Mouse (Mus musculus) kidney, postnatal 10 days (tissue): ENCODE measurements around the gene Tmem178.
"Not testable (repeated sequence)": the region's sequence is repeated elsewhere in the genome, so short reads cannot be mapped to it uniquely, and the experiment has no call there.

Experiments
- DNase-seq: peaks from one replicate; pipeline ENCODE4 v3.0.0; 2021; ENCODE audit warnings: mixed read lengths

The Tmem178 gene

DNA sequence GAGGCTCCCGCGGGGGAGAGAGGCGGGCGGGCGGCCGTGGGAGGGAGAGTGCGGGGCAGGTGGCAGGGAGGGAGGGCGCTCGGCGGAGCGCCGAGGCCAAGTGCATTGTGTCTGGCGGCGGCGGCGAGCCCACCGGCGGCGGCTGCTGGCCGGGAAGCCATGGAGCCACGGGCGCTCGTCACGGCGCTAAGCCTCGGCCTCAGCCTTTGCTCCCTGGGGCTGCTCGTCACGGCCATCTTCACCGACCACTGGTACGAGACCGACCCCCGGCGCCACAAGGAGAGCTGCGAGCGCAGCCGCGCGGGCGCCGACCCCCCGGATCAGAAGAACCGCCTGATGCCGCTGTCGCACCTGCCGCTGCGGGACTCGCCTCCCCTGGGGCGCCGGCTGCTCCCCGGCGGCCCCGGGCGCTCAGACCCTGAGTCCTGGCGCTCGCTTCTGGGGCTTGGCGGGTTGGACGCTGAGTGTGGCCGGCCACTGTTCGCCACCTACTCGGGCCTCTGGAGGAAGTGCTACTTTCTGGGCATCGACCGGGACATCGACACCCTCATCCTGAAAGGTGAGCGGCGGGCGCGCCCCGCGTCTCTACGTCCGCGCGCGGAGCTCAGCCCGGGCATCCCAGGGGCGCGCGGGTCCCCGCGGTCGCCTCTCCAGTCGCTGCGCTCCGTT, at the start of gene Tmem178:
Tmem178 (plus strand) TSS at position 103 of the 669 bp plus-strand sequence.
- DNase-seq = peak; percentile 44

DNA sequence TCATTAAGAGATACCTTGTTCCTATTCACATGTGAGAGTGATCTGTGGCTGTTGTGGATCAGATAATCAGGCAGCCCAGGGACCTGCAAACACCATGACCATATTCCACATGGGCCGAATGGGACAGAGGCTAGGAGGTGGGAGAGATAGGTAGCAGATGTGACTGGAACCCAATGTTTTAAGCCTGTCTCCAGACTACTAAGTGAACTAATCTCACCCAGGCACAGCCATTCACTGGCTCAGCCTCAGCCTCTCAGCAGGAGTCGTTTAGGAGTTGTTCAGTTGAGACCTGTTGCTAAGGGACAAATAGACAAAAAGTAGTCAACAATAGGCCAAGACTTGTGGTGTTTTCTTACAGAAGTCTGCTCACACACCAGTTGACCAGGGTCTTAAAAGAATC, 48.0 kb upstream of the Tmem178 start:
- DNase-seq = no peak

DNA sequence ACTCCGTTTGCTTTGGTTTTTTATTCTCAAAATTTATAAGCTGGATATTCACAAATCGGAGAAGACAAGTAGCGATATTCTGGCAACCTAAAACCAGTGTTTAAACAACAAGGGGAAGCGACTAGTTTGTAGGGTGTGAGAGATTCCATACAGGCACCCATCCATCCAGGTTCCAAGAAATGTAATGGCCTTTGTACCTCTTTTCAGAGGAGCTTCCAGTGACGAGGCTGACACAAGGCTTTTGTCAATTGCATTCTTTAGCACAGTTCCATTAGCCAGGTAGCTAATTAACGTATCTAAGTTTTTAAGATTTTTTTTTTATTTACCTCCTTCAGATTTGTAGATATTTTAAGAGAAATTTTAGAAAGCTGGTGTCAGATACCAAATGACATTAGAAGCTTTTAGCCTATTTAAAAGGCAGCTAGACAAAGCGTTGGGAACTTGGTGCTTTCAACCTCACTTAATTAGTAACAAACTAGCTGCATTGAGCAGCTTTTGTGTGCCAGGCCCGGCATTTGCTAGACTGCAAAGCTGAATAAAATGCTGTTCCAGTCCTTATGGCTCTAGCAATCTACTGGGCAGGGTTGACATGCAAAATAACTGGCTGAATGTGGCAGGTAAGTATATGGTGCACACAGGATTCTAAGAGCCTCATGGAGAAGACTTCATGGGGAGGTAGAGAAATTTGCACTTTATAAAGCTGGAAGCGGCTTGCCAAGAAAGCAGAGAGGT, 46.6 kb upstream of the Tmem178 start:
- no peak for DNase-seq

DNA sequence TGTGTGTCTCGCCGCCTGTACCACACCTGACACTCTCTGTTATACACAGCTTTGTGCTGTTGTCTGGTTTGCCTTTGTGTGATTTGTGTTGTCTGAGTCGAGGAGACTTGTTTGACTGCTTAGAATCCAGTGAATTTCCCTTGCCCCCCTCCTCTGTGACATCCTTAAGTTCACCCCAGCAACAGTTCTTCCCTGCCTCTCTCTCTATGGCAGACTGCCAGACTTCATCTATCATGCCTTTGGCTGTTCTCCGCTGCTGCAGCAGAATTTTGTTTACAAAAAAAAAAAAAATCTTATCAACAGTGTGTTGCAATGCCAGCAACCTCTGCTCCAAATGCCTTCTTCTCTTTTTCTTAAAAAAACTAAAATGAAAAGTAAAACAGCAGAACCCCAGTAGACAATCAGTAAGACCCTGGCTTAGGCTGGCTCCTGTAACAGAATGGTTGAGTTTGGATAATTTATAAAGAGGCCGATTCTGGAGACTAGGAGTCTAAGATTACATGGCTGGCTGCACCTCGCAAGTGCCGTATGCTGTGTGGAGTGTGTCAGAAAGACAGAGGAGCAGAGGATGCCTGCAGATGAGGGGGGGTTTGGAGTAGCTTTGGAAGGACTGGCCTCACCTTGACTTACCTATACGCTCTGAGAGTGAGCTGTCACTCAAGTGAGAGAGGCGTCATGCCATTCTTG, 44.8 kb upstream of the Tmem178 start:
- peak; percentile 79 for DNase-seq

DNA sequence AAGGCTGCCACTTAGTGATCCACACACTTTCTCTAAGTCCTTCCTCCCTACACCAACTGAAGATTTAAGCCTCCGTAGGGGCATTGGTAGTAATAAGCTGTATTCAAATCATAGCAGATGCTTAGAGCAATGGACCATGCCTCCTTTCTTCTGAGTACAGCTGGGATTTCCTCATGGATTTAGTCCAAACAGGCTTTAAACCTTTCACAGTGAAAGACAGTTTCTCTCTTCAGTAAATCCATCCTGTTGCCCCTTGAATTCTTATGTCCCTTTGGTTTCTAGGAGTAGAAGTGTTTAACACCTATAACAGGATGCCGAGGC, 44.3 kb upstream of the Tmem178 start:
- no peak for DNase-seq

DNA sequence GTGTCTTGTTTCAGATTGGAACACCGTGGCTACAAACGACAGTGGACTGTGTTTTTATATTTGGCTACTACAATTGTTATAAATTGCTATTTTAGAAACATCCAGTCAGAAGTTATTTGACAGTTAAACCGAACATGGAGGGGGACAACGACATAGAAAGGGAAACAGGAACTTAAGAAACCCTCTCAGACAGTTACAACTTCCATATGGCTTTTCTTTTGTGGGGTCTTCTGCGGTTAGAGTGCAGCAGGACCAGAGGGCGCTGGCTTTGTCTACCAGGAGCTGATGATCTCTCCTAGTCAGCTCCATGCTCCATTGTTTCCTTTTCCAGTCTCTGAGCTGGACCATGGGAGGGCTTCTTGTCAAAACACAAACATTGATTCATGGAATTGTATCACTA, 42.5 kb upstream of the Tmem178 start:
- no peak for DNase-seq

DNA sequence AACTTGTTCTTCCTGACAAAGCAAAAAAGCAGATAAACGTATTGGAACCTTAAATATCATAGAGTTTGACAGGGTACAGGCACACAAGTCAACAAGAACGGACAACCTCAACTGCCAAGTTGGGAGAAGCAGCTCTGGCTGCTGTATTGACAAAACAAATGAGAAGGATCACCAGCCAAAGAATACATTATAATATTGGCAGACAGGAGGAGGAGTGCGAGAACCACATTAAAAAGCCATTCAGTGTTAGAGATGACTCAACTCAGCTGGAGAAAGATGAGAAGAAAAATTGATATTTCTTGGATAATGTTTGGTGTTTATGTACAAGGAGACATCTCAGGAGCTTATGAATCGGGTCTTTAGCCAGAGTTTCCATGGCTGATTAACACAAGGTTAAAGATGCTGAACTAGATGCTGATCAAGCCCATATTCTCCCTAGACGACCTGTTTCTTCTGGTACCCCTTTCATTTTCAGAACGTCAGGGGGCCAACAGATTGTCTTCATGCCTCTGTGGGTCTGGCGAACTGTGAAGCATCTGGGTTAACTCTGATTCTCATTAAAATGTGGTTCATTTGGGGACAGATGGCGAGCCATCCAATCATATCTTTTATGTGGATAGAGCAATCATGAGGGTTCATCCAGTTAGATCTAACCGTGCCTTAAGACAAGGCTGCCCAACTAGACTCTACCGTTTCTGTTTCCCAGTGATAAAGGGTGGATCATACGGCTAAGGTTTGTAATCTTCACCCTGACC, 41.1 kb upstream of the Tmem178 start:
- DNase-seq = no peak

DNA sequence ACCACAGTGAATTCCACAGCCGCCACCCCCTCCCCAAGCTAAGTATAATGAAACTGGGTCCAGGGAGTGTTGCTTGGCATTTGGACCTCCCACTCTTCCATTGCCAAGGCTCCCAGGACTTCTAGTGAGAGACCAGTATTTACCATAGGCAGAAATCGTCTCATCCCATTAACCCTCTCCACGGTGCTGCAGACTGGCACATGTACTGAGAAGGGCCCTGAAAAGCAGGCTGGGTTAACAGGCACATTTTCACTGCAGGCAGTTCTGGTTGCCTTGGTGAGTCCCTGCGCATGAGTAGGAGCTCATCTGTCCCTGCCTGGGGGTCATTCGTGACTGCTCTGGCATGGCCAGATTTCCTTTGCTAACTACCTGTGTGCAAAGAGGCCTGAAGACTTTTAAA, 40.4 kb upstream of the Tmem178 start:
- DNase-seq = no peak

DNA sequence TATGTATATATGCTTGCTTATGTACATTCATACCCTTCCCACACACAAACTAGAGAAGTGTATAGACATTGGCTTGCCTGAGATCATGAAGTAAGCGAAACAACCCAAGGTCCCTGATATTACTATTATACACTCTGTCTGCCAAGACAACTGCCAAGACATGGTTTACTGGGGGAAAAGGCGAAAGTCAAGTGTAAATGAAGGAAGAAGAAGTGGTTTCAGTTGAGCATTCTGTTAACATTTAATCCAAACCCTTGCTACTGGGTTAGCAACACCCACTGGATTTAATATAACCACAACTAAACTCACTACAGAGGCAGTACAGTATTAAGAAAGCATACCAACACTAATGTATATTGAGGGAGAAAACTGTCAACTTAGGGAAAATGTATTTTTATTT, 28.8 kb upstream of the Tmem178 start:
- DNase-seq = no peak

DNA sequence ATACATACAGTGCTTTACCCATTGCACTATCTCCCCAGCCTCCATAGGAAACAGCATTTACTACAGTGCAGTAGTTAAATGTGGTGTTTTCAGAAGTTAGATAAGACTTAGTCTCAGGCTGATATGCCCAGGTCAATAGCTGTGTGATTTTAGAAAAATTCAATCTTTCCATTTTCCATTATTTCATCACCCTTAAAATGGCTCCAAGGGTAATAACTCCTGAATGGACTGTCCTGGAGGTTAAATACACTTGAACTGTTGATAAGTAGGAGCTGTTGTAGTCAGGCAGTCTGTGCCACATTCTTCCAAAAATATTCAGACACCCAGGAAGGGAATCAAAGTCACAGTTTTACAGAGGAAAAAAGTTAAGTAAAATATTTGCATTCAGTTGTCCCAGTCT, 25.2 kb upstream of the Tmem178 start:
- DNase-seq = no peak

DNA sequence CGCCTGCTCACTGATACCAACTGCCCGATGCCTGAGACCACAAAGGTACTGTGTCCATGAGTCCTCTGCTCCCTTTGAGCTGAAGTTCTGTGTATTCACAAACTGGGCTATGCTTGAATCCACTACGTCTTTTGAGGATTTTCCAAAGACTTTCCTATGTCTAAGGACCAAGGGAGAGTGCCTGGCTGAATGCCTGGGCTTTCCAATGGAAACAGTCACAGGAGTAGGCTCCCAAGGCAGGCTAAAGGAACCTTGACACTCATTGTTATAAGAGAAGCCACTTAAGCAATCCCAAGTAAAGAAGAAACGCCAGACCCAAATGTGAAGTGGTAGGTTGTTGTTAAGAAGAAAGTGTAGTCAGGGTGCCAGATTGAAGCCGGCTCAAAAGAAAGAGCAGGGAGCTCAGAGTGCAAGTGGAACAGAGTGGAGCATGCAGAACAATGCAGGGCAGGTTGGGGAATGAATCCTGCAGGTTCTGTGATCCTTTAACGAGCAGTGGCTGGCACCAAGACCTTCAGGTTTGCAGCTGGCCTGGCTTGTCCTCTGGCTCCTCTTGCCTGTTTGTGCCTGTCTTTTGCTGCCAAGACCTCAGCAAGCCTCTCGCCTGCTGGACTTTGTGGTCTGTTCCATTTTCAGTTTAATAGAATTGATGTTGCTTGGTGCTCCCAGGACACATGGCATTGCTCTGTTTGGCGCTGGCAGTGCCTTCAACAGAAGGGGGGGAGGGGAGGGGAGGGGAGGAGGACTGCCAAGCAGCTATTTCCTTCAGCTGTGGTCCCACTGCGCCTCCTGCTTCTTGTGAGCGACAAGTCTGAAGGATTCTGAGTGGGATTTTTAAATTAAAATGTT, 22.9 kb upstream of the Tmem178 start:
- no peak for DNase-seq

DNA sequence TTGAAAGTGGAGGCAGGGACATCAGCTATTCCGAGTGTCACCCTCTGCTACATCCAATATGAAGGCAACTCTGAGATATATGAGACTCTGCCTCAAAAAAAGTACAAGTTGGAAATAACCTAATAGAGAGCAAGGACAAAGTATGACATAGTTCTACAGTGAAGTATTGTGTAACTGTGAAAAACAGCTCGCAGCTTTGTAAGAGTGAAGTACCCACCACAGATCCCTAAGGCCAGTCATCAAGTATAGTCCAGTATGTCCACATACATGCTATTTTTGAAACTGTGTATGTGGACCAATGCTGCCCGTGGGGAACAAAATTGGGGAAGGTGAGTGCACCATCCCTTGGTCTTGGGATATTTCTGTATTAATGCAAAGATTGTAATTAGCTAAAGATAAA, 18.9 kb upstream of the Tmem178 start:
- DNase-seq = no peak

DNA sequence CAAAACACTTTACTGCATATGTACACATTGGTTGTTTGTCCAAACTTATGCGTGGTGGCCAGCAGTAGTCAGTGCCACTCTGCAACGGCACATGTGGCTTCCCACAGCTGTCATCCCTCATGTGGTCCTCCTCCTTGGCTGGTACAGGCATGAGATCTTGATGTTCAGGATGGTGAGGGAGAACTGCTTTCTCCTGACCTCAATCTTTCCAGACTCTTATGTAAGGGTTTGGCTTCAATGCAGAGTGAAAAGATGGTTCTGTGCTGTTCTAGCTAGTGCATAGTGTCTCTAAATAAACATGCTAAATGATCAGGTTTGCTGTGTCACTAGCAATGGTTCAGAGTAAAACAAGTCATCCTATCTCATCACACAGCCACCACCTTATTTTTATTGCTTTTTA, 17.3 kb upstream of the Tmem178 start:
- no peak for DNase-seq

DNA sequence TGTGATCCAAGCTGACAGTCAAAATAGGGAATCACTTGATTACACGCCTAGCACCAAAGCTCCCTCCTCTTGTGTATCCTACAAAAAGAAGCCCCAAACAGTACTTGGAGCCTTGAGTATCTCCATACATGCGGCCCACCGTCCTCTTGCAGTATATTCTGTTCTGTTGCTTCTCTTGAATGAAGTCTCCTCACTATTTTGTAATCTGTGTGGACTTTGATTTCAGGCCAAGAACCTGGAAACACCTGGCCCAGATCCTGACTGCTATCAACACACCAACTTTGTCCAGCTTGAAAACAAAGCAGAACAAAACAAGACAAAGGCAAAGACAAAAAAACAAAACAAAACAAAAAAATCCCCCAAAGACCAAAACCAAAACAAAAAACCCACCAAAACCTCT, 11.7 kb upstream of the Tmem178 start:
- no peak for DNase-seq

DNA sequence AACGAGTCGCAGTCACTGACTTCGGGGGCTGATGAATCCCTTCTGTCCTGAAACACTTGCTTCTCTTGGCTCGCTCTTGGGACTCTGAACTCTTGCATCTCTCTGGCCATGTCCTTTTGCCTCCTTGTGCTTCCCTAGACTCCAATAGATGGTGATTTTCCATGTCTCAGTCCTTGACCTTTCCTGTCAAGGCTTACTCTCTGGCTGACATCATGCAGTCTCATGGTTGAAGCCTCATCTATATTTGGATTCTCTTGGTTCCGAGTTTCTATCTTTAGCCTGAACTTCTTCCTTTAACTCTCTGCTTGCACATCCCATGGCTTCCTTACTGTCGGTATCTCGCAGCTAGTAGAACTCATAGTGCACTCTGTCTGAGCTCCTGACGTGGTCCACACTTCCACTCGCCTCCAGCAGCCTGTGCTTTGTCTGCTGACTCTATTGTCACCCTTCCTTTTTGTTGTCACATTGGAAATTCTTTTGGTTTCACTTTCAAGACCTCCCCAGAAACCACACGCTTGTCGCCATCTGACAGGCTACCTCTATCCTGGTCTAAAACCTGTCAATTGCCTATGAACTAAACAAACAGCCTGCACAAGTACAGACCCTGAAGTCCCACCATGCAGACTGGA, 10.9 kb upstream of the Tmem178 start:
- peak; percentile 24 for DNase-seq

DNA sequence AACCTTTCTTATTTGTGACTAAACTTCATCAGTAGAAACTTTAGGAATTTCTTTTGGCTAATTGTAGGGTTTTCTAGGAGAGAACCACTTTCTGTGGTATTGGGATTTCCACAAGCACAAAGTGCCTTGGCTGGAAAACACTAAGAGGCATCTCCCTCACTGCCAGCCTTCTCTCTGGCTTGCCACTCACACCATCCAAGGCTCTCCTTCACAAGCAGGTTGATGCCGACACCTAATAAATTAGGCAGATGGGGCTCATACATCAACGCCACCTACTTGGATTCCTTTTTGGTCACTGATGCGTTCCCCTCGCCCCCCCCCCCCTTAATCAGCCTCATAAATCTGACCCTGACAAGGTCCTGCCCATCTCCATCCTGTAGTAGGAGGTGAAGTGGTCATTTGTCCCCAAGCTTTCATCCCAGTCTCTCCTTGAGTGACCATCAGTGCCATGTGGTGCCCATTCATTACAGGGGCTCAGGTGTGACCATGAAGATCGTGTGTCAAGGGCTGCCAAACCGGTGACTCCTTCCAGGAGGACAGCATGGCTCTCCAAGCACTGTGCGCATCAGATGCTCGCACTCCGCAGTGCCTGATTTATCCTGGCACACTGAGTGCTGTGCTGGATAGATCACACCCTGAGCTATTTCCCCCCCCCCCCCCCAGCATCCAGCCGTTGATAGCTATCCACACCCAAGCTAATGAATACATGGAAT, 8.5 kb upstream of the Tmem178 start:
- no peak for DNase-seq

DNA sequence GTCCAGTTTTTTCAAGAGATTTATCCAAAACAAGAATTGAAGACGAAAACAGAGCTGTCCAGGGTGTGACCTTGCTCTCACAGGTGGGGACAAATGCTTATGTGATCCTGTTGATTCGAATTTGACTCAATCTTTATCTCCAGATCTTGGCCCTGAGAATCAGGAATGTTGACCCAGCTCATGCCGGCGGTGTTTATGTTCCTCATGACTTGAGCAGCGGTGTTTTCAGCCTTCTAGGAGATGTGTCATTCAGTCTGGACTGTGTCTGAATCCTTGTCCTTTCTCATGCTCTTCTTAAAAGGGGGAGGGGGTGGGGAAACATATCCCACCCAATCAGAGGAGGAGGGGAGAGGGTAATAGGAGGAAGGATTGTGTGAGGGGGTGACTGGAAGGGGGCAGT, 7.9 kb upstream of the Tmem178 start:
- DNase-seq = no peak

DNA sequence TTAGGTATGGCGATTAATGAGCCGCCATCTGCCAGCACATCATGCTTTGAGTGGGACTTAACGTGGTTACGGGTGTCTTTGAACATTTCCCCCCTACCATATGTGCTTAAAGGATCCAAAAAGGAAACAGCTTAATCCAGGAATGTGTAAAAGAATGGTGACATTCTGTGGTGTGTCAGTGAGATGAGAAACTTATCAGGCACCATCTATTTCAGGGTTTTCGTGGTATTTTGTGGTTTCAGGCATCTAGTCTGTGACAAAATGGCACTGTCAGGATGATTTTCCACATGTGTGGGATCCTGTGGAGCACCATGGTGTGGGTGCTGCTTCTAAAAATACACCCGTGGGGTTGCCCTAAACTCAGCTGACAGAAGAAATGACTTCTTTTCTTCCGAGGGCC, 4.6 kb upstream of the Tmem178 start:
- no peak for DNase-seq

DNA sequence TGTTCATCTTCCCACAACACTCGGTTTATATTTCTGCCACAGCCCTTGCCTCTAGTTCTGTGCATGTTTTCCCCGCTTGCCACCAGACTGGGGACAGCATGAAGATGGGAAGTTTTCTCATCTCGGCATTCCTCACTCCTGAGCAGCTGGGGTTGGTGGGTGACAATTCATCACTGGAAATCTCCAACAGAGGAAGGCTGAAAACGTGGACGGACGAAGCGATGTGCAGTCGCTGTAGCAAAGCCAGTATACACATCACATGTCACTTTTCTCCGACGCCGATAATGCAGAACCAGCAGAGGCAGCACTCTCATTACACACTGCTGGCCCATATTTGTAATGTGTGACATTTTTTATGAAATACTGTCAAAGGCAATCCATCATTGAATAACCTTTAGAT, 2.6 kb upstream of the Tmem178 start:
- no peak for DNase-seq

DNA sequence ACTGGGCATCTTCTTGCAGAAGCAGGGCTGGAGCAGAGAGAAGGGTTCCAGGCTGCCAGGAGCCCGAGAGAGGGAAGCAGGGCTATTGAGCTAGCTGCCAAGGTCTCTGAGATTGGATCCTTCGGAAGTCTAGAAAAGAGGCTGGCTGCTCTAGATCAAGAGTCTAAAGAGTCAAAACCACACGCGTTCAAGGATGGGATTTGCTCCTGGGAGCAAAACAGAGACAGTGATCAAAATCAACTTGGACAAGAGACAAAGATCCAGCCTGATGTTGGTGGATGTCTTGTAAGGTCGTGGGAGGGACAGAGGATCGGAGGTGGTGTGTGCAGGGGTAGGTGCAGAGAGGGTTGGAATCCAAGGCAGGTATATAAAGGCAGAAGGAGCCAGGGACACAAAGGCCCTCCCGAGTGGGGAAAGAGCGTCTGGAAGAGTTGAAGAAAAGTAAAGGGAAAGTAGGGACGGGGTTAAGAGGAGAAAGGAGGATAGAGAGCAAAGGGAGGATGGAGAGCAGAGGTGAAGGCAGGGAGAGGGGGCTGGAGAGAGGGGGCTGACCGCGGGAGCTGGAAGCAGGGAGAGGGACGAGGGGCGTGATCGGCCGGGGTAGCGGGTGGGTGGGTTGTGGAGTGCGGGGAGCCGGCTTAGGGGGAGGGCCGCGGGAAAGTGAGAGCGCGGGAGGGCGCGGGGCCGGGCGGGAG, 450 bp upstream of the Tmem178 start:
- no peak for DNase-seq

DNA sequence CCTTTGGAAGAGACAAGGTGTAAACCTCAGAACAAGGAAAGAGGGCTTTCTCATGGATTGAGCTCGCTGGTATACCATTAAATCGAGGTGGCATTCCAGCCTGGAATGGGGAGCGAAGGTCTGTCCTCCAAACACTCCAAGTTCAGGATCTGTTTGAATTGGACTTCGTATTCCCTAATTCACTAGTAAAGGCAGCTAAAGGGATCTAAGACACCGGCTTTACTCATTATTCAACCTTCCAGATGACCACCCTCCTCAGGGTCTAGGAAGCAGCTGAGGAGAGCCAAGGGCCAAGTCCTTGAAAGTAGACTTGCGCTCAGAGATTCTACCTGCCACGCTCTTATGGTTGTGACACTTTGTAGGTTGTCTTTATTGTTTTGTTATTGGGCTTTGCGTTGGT, 1.1 kb downstream of the Tmem178 start:
- DNase-seq = not testable (repeated sequence)
